Mouse (Mus musculus): Measurements from ENCODE around the gene Ost4. TPM values are rescaled to one million over a fixed set of nuclear protein-coding genes. Genes with fewer than 3 reads are reported as not detected.

The Ost4 gene
- polyA plus RNA-seq, 1 experiment: 422 TPM

DNA sequence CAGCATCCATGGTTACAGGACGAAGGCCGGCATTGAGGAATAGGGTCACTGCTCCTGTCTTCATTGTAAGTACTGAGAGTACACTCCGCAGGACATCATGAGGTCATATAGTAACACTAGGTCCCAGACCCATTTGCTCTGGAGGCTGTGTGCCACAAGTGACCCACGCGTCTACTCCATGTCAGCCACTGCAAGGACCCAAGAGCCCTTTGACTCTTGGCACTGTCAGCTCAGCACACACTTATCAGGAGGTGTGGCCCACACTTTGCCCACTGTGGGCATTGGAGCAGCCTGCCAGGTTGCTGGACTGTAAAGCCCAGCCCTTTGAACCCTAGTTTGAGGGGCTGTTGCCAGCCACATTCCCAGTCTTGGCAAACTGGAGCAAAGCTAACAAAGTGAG is 17.6 kb upstream of the Ost4 start:
- TF ChIP-seq CTCF (conservative IDR thresholded peaks at IDR 0.05; ENCODE audit: insufficient read depth, insufficient read length, low read depth, low read length) (no peak), POLR2A (IDR thresholded peaks at IDR 0.05; ENCODE audit: low read depth, low read length) (no peak)
- Histone ChIP-seq H3K4me1 (ENCODE audit: control insufficient read depth, insufficient read depth, low read length) (peaks cover 12% of the 10 kb centered on the region; the same call in 1 of the 2 replicates), H3K4me3 (ENCODE audit: insufficient read depth, low read depth, low read length) (no peak overlapping the region), H3K27ac (ENCODE audit: insufficient read depth, low read depth, low read length) (peak overlapping the region; percentile 55), H3K36me3 (ENCODE audit: control insufficient read depth, insufficient read depth, low read length) (no peaks in the 10 kb centered on the region), H3K27me3 (replicated peaks; ENCODE audit: control insufficient read depth, insufficient read depth, low read length) (no peaks in the 10 kb centered on the region)
- 58% methylated on average over 5 of the region's 5 CpGs for WGBS
- DNase-seq: peak; percentile 95

GRCm38 (mm10) chr5:30924614-30925013 is 17.0 kb upstream of the Ost4 start:
- TF ChIP-seq CTCF (conservative IDR thresholded peaks at IDR 0.05; ENCODE audit: insufficient read depth, insufficient read length, low read depth, low read length) (no peak), POLR2A (IDR thresholded peaks at IDR 0.05; ENCODE audit: low read depth, low read length) (no peak)
- WGBS: 60% methylated on average over 8 of the region's 8 CpGs
- no peak overlapping the region for H3K4me3 ChIP-seq (ENCODE audit: insufficient read depth, low read depth, low read length)
- H3K36me3 ChIP-seq (ENCODE audit: control insufficient read depth, insufficient read depth, low read length): no peaks in the 10 kb centered on the region
- H3K27ac ChIP-seq (ENCODE audit: insufficient read depth, low read depth, low read length): peak overlapping the region; percentile 55
- DNase-seq: no peak
- peaks cover 12% of the 10 kb centered on the region; the same call in 1 of the 2 replicates for H3K4me1 ChIP-seq (ENCODE audit: control insufficient read depth, insufficient read depth, low read length)
- H3K27me3 ChIP-seq (replicated peaks; ENCODE audit: control insufficient read depth, insufficient read depth, low read length): no peaks in the 10 kb centered on the region

DNA sequence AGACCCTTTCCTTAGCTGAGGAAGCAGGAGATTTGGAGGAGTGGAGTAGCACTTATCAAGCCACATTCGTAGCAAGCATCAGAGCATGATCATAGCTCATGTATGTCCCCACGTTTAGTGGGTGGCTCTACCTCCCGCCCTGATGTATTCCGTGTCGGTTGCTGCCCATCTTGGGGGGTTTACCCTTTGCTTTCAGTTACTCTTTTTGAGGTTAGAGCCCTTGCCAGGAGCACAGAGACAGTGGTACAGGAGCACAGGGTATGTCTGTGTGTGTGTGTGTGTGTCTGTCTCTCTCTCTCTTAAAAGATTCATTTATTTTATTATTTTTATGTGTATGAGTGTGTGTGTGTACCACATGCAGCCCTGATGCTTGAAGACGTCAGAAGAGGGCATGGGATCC is 15.5 kb upstream of the Ost4 start:
- Histone ChIP-seq H3K36me3 (ENCODE audit: control insufficient read depth, insufficient read depth, low read length) (no peaks in the 10 kb centered on the region), H3K4me3 (ENCODE audit: insufficient read depth, low read depth, low read length) (peak overlapping the region; percentile 96), H3K27me3 (replicated peaks; ENCODE audit: control insufficient read depth, insufficient read depth, low read length) (no peaks in the 10 kb centered on the region), H3K27ac (ENCODE audit: insufficient read depth, low read depth, low read length) (no peak overlapping the region), H3K4me1 (ENCODE audit: control insufficient read depth, insufficient read depth, low read length) (peaks cover 12% of the 10 kb centered on the region; the same call in 1 of the 2 replicates)
- DNase-seq: no peak
- no peak for TF ChIP-seq CTCF (conservative IDR thresholded peaks at IDR 0.05; ENCODE audit: insufficient read depth, insufficient read length, low read depth, low read length)
- TF ChIP-seq POLR2A (IDR thresholded peaks at IDR 0.05; ENCODE audit: low read depth, low read length): no peak
- 55% methylated on average over 6 of the region's 6 CpGs for WGBS

- WGBS: 48% methylated on average over 10 of the region's 10 CpGs
- Histone ChIP-seq H3K36me3 (ENCODE audit: control insufficient read depth, insufficient read depth, low read length) (no peaks in the 10 kb centered on the region), H3K27ac (ENCODE audit: insufficient read depth, low read depth, low read length) (peak overlapping the region; percentile 95), H3K4me3 (ENCODE audit: insufficient read depth, low read depth, low read length) (peak overlapping the region; percentile 96), H3K27me3 (replicated peaks; ENCODE audit: control insufficient read depth, insufficient read depth, low read length) (no peaks in the 10 kb centered on the region), H3K4me1 (ENCODE audit: control insufficient read depth, insufficient read depth, low read length) (peaks cover 12% of the 10 kb centered on the region; the same call in 1 of the 2 replicates)
- no peak for TF ChIP-seq POLR2A (IDR thresholded peaks at IDR 0.05; ENCODE audit: low read depth, low read length)
- TF ChIP-seq CTCF (conservative IDR thresholded peaks at IDR 0.05; ENCODE audit: insufficient read depth, insufficient read length, low read depth, low read length): no peak
- DNase-seq: no peak
Observed at GRCm38 (mm10) chr5:30922581-30923041, 15.0 kb upstream of the Ost4 start.

DNA sequence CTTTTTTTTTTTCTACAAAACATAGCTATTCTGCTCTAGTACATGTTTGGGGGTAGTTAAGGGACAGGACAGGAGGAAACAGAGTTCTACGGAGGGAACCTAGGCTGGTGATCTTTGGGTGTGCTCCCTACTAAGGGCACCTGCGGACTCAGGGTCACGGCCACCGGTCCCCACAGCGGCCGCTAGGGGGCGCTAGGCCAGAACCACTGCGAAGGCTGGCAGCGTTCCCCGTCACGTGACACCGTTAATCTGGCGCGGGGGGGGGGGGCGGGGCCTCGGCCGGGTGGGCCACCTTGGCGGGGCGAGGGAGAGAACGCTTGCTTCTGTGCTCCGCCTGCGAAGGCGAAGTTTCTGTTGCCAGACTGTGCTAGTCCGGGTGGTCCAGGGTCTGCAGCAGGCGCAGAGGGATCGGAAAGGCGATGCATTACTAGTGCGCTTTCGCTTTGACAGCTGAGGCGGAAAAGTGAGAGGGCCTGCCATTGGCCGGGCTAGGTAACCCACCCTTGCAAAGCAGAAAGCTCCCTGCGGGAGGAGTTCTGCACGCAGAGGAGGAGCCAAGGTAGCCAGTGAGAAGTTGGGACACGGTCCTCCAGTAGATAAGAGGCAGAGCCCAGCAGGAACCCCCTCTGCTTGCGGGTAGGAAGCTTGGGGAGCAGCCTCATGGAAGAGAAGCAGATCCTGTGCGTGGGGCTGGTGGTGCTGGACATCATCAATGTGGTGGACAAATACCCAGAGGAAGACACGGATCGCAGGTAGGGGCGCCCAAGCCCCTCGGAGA is 13.9 kb upstream of the Ost4 start, which contains the start of gene Khk:
TSS of gene Khk (plus strand) at position 176 of the 778 bp plus-strand sequence.
- 1% methylated on average over 36 of the region's 40 CpGs for WGBS
- H3K4me1 ChIP-seq (ENCODE audit: control insufficient read depth, insufficient read depth, low read length): peaks cover 9% of the 10 kb centered on the region; the same call in 1 of the 2 replicates
- H3K27me3 ChIP-seq (replicated peaks; ENCODE audit: control insufficient read depth, insufficient read depth, low read length): no peaks in the 10 kb centered on the region
- TF ChIP-seq POLR2A (IDR thresholded peaks at IDR 0.05; ENCODE audit: low read depth, low read length): peak; percentile 85
- TF ChIP-seq CTCF (conservative IDR thresholded peaks at IDR 0.05; ENCODE audit: insufficient read depth, insufficient read length, low read depth, low read length): peak; percentile 78
- DNase-seq: peak; percentile 94
- peak within 1 kb of the TSS; percentile 96 for H3K4me3 ChIP-seq (ENCODE audit: insufficient read depth, low read depth, low read length)
- H3K36me3 ChIP-seq (ENCODE audit: control insufficient read depth, insufficient read depth, low read length): no peaks in the 10 kb centered on the region
- H3K27ac ChIP-seq (ENCODE audit: insufficient read depth, low read depth, low read length): peak within 1 kb of the TSS; percentile 95

GRCm38 (mm10) chr5:30920621-30921020 is 13.0 kb upstream of the Ost4 start:
- DNase-seq: peak; percentile 68
- Histone ChIP-seq H3K27ac (ENCODE audit: insufficient read depth, low read depth, low read length) (0 out of 2 replicates have a peak overlapping the region, but pooled peaks have one; percentile 3), H3K4me1 (ENCODE audit: control insufficient read depth, insufficient read depth, low read length) (peaks cover 13% of the 10 kb centered on the region; the same call in 1 of the 2 replicates), H3K27me3 (replicated peaks; ENCODE audit: control insufficient read depth, insufficient read depth, low read length) (no peaks in the 10 kb centered on the region), H3K36me3 (ENCODE audit: control insufficient read depth, insufficient read depth, low read length) (no peaks in the 10 kb centered on the region), H3K4me3 (ENCODE audit: insufficient read depth, low read depth, low read length) (peak overlapping the region; percentile 1; the same call in 1 of the 2 replicates)
- WGBS: 57% methylated on average over 19 of the region's 19 CpGs
- TF ChIP-seq CTCF (conservative IDR thresholded peaks at IDR 0.05; ENCODE audit: insufficient read depth, insufficient read length, low read depth, low read length) (no peak), POLR2A (IDR thresholded peaks at IDR 0.05; ENCODE audit: low read depth, low read length) (no peak)
